Mouse (Mus musculus) lung, postnatal 0 days (tissue): ENCODE results near the gene Gopc.

Experiments used
- CTCF ChIP-seq: IDR thresholded peaks from 2 replicates; pipeline ENCODE4 v1.5.1; 2016; ENCODE audit warnings: antibody characterized with exemption, mild to moderate bottlenecking
- EP300 ChIP-seq: IDR thresholded peaks from 2 replicates; pipeline ENCODE4 v1.6.1; 2016; ENCODE audit warnings: antibody characterized with exemption, mild to moderate bottlenecking, control low read depth

GRCm38 (mm10) chr10:52319506-52320286, 62.2 kb downstream of the Gopc start:
- TF ChIP-seq EP300 (no peak), CTCF (no peak)
